Mouse (Mus musculus) kidney, postnatal 0 days (tissue): ENCODE results near the gene Utrn. TPM values are rescaled to one million over a fixed set of nuclear protein-coding genes. Genes with fewer than 3 reads are reported as not detected.

Experiments used
- ATAC-seq: fragments of 200-750 bp; cut with Nextera tagmentation; replicated peaks from 2 replicates; pipeline ENCODE4 v1.8.0; 2017; ENCODE audit warnings: low read depth, moderate number of reproducible peaks, moderate TSS enrichment, moderate library complexity; ENCODE audit not compliant: low FRiP score
- DNase-seq: peaks from one replicate; pipeline ENCODE4 v3.0.0-alpha.2; 2016; ENCODE audit warnings: low spot score
- H3K27ac ChIP-seq: fragments of 300-500 bp; sonication (generic); 2 replicates; pipeline ENCODE4 v1.5.1; 2014; ENCODE audit warnings: mild to moderate bottlenecking
- H3K27me3 ChIP-seq: fragments of 300-500 bp; sonication (generic); 2 replicates; pipeline ENCODE4 v1.6.1; 2014; ENCODE audit warnings: low read length, mixed read lengths; ENCODE audit not compliant: insufficient read depth
- H3K36me3 ChIP-seq: fragments of 300-500 bp; sonication (generic); 2 replicates; pipeline ENCODE4 v1.6.1; 2014; ENCODE audit warnings: low read length, mixed read lengths; ENCODE audit not compliant: insufficient read depth
- H3K4me1 ChIP-seq: fragments of 300-500 bp; sonication (generic); replicated peaks from 2 replicates; pipeline ENCODE4 v1.6.1; 2014; ENCODE audit warnings: antibody characterized with exemption, low read length, mixed read lengths; ENCODE audit not compliant: insufficient read depth
- H3K4me2 ChIP-seq: fragments of 300-500 bp; sonication (generic); 2 replicates; pipeline ENCODE4 v1.6.1; 2014; ENCODE audit warnings: mild to moderate bottlenecking, low read length, moderate library complexity, mixed read lengths
- H3K4me3 ChIP-seq: fragments of 300-500 bp; sonication (generic); replicated peaks from 2 replicates; pipeline ENCODE4 v1.5.1; 2014; ENCODE audit warnings: low read depth, low read length
- H3K9ac ChIP-seq: fragments of 300-500 bp; sonication (generic); 2 replicates; pipeline ENCODE4 v1.6.1; 2014; ENCODE audit warnings: low read depth, low read length
- H3K9me3 ChIP-seq: fragments of 300-500 bp; sonication (generic); replicated peaks from 2 replicates; pipeline ENCODE4 v1.6.1; 2016; ENCODE audit warnings: low read length, inconsistent platforms, mixed read lengths
- CTCF ChIP-seq: IDR thresholded peaks from 2 replicates; pipeline ENCODE4 v1.5.1; 2016; ENCODE audit warnings: antibody characterized with exemption, low read depth, mild to moderate bottlenecking, moderate library complexity
- WGBS: fragments of 180-500 bp; shearing (Covaris S2); extraction: QIAGEN DNeasy Blood & Tissue Kit; methylation state at CpG from one replicate; pipeline ENCODE4 v1.1.7; 2014; 5-methylcytosine and 5-hydroxymethylcytosine counted together
- polyA plus RNA-seq: library from polyadenylated mRNA; unstranded; fragments of >200 nt; fragmentation: Nextera tagmentation; extraction: Ambion mirVana; gene quantifications from 2 replicates; pipeline ENCODE4 v1.2.1, GENCODE M21; 2015

The Utrn gene
- polyA plus RNA-seq, 1 experiment from 2014 or later, result 59.0 TPM

DNA sequence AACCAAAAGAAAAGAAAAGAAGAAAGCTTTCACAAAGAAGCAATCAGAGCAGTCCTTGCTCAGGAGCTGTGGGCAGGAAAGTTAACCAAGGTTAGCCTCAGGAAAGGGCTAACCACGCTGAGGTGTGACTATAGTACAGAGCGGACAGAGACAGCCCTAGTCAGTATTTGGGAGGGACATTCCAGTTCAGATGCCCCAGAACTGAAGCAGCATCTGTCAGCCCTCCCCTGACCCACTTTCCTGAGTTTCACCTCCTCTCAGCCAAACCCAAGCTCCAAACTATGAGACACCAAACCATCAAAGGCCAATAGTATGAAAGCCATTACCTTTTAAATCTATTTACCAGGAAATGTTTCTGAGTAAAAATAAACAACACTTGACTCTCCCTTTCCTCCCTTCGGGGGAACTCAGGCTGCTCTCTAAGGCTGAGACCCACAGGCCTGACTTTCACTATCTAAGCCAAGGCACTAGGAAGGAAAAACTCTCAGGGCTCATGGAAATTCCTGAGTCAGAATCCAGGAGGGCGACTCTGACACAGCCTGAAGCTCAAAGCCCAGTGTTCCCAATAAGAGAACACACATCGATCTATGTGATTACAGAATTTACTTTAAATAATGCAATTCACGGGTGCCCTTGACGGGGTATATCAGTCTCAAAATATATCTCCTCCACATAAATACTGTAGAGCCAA is 18.2 kb downstream of the Utrn start:
- Histone ChIP-seq H3K4me3 (no peak overlapping the region), H3K4me2 (no peak overlapping the region), H3K36me3 (no peaks in the 10 kb centered on the region), H3K27ac (peak overlapping the region; percentile 54), H3K4me1 (peaks cover 20% of the 10 kb centered on the region), H3K9me3 (no peaks in the 10 kb centered on the region), H3K27me3 (no peaks in the 10 kb centered on the region), H3K9ac (no peak overlapping the region)
- TF ChIP-seq CTCF, result no peak
- ATAC-seq, result no peak
- WGBS, result 64% methylated on average over 7 of the region's 7 CpGs
- DNase-seq, result peak; percentile 31

DNA sequence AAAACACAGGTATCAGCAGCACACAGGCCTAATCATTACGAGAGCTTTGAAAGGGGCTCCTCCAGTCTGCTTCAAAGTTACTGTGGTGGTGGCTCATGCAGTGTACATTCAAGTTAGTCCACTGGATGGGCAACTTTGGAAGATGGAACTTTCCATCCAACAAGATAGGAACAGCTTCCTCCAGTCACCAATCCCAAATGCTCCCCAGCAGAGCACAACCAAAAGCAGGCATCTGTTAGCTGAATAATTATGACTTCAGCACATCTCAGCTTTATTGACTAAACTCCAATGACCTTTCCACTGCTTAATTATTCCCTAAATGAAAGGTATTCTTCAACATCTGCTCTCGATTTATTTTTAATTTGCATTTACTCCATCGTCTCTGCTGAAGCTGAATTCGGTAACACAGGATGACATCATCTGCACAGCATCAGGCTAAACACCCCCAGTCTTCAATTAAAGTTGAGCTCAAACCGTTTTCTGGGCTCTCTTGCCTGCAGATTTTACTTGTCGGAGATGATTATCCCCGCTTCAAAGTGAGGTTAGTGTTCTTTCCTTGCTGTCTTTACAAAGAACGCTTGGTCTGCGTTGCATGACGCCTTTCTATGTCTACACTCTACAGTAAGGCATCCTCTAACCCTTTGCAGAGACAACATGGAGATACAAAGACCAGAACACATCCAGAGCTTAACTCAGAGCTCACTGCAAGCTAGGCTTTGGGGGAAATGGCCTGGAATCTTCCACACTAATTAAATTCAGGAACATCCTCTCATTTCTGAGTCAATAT is 20.6 kb downstream of the Utrn start:
- no peak overlapping the region for H3K4me2 ChIP-seq
- H3K9me3 ChIP-seq, result no peaks in the 10 kb centered on the region
- no peak for DNase-seq
- H3K4me3 ChIP-seq, result no peak overlapping the region
- WGBS, result 69% methylated on average over 10 of the region's 10 CpGs
- no peak overlapping the region for H3K27ac ChIP-seq
- H3K27me3 ChIP-seq, result no peaks in the 10 kb centered on the region
- no peak overlapping the region for H3K9ac ChIP-seq
- no peak for TF ChIP-seq CTCF
- H3K36me3 ChIP-seq, result no peaks in the 10 kb centered on the region
- peaks cover 17% of the 10 kb centered on the region; the same call in 1 of the 2 replicates for H3K4me1 ChIP-seq
- ATAC-seq, result no peak

- H3K4me1 ChIP-seq, result no peaks in the 10 kb centered on the region; the same call in 1 of the 2 replicates
- no peaks in the 10 kb centered on the region for H3K36me3 ChIP-seq
- no peak overlapping the region for H3K4me3 ChIP-seq
- no peak; the same call in 1 of the 2 replicates for TF ChIP-seq CTCF
- no peaks in the 10 kb centered on the region for H3K27me3 ChIP-seq
- WGBS, result 72% methylated on average over 4 of the region's 4 CpGs
- H3K9ac ChIP-seq, result no peak overlapping the region
- no peak for DNase-seq
- H3K4me2 ChIP-seq, result no peak overlapping the region
- H3K9me3 ChIP-seq, result no peaks in the 10 kb centered on the region
- H3K27ac ChIP-seq, result no peak overlapping the region
- no peak for ATAC-seq
Observed at GRCm38 (mm10) chr10:12842543-12842942, 26.6 kb downstream of the Utrn start.

DNA sequence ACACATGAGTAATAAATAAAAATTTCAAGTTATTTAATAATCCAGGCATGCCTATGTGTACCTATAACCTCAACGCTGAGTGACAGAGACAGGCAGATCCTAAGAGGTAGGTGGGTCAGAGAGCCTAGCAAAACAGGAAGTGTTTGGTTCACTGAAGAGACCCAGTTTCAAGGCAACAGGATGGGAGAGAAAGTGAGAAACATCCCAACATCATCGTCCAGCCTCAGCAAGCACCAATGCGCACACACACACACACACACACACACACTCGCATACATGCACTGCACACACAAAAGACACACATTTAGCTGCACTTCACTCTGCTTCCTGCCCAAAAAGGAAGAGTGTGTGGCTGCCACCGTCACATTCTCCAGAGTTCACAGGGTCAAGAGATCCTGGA is 27.7 kb downstream of the Utrn start:
- Histone ChIP-seq H3K9ac (no peak overlapping the region), H3K27me3 (no peaks in the 10 kb centered on the region), H3K36me3 (no peaks in the 10 kb centered on the region), H3K4me3 (no peak overlapping the region), H3K9me3 (no peaks in the 10 kb centered on the region), H3K27ac (no peak overlapping the region), H3K4me1 (no peaks in the 10 kb centered on the region; the same call in 1 of the 2 replicates), H3K4me2 (no peak overlapping the region)
- ATAC-seq, result no peak
- no peak for TF ChIP-seq CTCF
- WGBS, result 60% methylated on average over 5 of the region's 5 CpGs
- no peak for DNase-seq

DNA sequence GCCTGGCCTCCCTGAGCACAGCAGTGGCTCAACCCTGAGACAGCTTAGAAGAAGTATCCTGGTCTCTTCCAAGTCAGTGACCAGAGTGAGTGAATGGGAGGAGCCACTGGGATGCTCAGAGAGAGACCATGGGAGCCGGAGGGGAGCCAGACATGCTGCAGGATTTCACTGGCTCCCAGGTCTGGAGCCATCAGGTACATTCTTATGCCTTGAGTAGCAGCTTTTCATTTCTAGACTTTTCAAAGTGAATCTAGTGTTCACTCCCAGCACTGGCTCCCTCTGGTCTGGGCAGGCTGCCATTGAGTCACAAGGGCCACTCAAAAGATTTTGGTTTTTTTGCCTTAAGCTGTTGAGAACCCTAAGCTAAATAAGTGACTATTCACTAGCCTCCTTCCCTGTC is 31.5 kb downstream of the Utrn start:
- no peaks in the 10 kb centered on the region for H3K9me3 ChIP-seq
- ATAC-seq (no peak), DNase-seq (no peak)
- H3K4me3 ChIP-seq, result no peak overlapping the region
- no peaks in the 10 kb centered on the region; the same call in none of the 2 replicates for H3K4me1 ChIP-seq
- no peaks in the 10 kb centered on the region for H3K27me3 ChIP-seq
- no peak overlapping the region for H3K27ac ChIP-seq
- H3K9ac ChIP-seq, result no peak overlapping the region
- H3K36me3 ChIP-seq, result 0 out of 2 replicates have a peak, but pooled peaks cover 3% of the 10 kb centered on the region
- H3K4me2 ChIP-seq, result no peak overlapping the region
- 62% methylated on average over 1 of the region's 1 CpGs for WGBS
- TF ChIP-seq CTCF, result no peak

DNA sequence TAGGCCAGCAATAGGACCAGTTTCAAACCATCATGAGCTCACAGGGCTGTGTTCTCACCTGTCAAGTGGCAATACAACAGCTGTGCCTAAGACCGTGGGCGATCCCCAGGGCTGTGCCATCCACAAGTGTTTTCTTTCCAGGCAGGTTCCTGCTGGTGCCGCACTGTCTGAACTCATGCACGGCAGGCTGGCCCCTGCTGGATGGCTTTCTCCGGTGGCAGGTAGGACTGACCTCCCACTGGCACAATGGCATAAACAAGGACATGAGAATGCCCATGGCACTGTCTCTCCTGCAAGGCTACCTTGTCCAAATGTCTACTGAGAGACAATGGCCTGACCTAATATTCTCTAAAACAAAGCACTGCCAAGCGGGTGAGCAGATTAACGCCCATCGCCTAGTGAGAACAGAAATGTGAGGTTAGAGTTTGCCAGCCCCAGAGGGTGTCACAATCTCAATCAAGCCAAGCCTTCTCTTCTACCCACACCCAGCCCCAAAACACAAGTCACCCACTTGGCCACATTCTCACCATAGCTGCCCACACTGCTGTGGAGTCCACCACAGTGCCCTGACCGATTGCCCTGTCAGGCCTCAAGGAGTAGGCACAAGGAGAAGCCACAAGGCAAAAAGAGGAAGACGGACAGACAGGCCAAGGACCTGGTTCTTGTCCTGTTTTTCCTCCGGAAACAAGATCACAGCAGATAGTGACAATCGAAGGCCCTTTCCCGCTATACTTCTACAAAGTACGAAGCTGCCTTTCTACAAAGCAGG is 32.9 kb downstream of the Utrn start:
- ATAC-seq, result 0 out of 2 replicates have a peak, but pooled peaks have one; percentile 34
- DNase-seq, result no peak
- WGBS, result 75% methylated on average over 14 of the region's 14 CpGs
- no peak for TF ChIP-seq CTCF
- H3K9me3 ChIP-seq, result no peaks in the 10 kb centered on the region
- 0 out of 2 replicates have a peak, but pooled peaks cover 3% of the 10 kb centered on the region for H3K36me3 ChIP-seq
- peak overlapping the region; percentile 36 for H3K27ac ChIP-seq
- H3K4me2 ChIP-seq, result no peak overlapping the region
- no peaks in the 10 kb centered on the region; the same call in 1 of the 2 replicates for H3K4me1 ChIP-seq
- H3K4me3 ChIP-seq, result no peak overlapping the region
- no peaks in the 10 kb centered on the region for H3K27me3 ChIP-seq
- H3K9ac ChIP-seq, result no peak overlapping the region
